Mouse (Mus musculus) thymus, postnatal 14 days (tissue): ENCODE measurements around the gene Ces3b.
A peak's percentile ranks its signal among the peaks of the same experiment; 100 is the strongest.
"Not testable (repeated sequence)": the region's sequence is repeated elsewhere in the genome, so short reads cannot be mapped to it uniquely, and the experiment has no call there.

Experiments
- DNase-seq: peaks from one replicate; pipeline ENCODE4 v3.0.0; 2021

The Ces3b gene

GRCm38 (mm10) chr8:105083449-105084050 is at the start of gene Ces3b:
Gene Ces3b (plus strand): TSS chr8:105083753.
- no peak for DNase-seq

- DNase-seq: no peak
These were observed 40.0 kb upstream of the Ces3b start for GRCm38 (mm10) chr8:105043510-105043909.

GRCm38 (mm10) chr8:105045824-105046401 is 37.6 kb upstream of the Ces3b start:
- no peak for DNase-seq

- DNase-seq: no peak
These were observed 35.1 kb upstream of the Ces3b start, which contains the start of gene Ces3a for GRCm38 (mm10) chr8:105048371-105048854. Gene Ces3a (plus strand): TSS chr8:105048601.

- DNase-seq: no peak
These were observed 27.3 kb upstream of the Ces3b start for GRCm38 (mm10) chr8:105056211-105056610.

- DNase-seq: no peak
These were observed 23.5 kb upstream of the Ces3b start for GRCm38 (mm10) chr8:105060056-105060455.

- DNase-seq: peak; percentile 52
These were observed 16.8 kb upstream of the Ces3b start for GRCm38 (mm10) chr8:105066761-105067160.

- DNase-seq: not testable (repeated sequence)
These were observed 15.6 kb upstream of the Ces3b start for GRCm38 (mm10) chr8:105067905-105068304.

GRCm38 (mm10) chr8:105068971-105069370 is 14.6 kb upstream of the Ces3b start:
- DNase-seq: no peak

GRCm38 (mm10) chr8:105076601-105077000 is 7.0 kb upstream of the Ces3b start:
- DNase-seq: no peak

- no peak for DNase-seq
These were observed 6.5 kb upstream of the Ces3b start for GRCm38 (mm10) chr8:105077071-105077470.

- no peak for DNase-seq
These were observed 5.0 kb upstream of the Ces3b start for GRCm38 (mm10) chr8:105078591-105078990.

- DNase-seq: no peak
These were observed 2.7 kb upstream of the Ces3b start for GRCm38 (mm10) chr8:105080814-105081336.

- DNase-seq: not testable (repeated sequence)
These were observed 4.6 kb downstream of the Ces3b start for GRCm38 (mm10) chr8:105088166-105088565.

- DNase-seq: no peak
These were observed 5.0 kb downstream of the Ces3b start for GRCm38 (mm10) chr8:105088581-105088980.

- no peak for DNase-seq
These were observed 10.4 kb downstream of the Ces3b start for GRCm38 (mm10) chr8:105093992-105094391.

- DNase-seq: not testable (repeated sequence)
These were observed 18.7 kb downstream of the Ces3b start for GRCm38 (mm10) chr8:105102101-105102785.

GRCm38 (mm10) chr8:105103701-105104100 is 20.1 kb downstream of the Ces3b start:
- DNase-seq: not testable (repeated sequence)

GRCm38 (mm10) chr8:105104220-105104619 is 20.7 kb downstream of the Ces3b start:
- DNase-seq: no peak

GRCm38 (mm10) chr8:105129864-105130263 is 46.3 kb downstream of the Ces3b start:
- no peak for DNase-seq

GRCm38 (mm10) chr8:105131509-105131908 is 48.0 kb downstream of the Ces3b start, which contains the start of gene Ces4a:
Gene Ces4a (plus strand): TSS chr8:105131800.
- DNase-seq: no peak

- peak; percentile 65 for DNase-seq
These were observed 54.9 kb downstream of the Ces3b start for GRCm38 (mm10) chr8:105138423-105138822.

- peak; percentile 12 for DNase-seq
These were observed 58.8 kb downstream of the Ces3b start for GRCm38 (mm10) chr8:105142395-105142794.
